In the genomic region with DNA sequence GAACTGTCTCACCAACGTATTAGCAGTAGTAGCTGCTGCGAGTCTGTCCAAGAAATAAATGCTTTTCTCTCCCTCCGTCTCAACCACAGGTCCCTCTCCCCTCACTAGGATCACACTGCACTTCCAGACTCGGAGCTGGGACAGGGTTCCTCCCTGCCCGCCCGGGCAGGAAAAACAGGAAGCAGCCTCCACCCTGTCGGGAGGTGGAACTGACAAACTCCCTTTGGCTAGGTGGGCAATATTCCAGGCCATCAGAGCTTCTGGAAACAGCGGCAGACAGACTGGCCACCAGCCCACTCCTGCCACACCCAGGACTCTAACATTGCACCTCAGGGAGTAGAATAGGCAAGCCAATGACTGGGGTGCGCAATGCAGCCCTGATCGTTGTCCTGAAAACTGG, we compare ENCODE assay signal across 8 mouse cellular contexts. TPM values are rescaled to one million over a fixed set of nuclear protein-coding genes. Genes with fewer than 3 reads are reported as not detected.
A peak's percentile ranks its signal among the peaks of the same experiment; 100 is the strongest.
DNase-seq lines count a peak whose midpoint lies in the region; ATAC-seq and TF ChIP-seq lines count a peak whose summit lies in the region.
"Had no signal": no experiment of that assay in that cellular context is flagged by ENCODE, and none has a peak within 500 bp of the region (broad histone marks: within the 10 kb centered on the region; RNA-seq: fewer than 3 reads in every experiment).

No protein-coding gene starts in this region.

- no peaks in the 10 kb centered on the region for H3K9me3 ChIP-seq in heart, postnatal 0 days (replicated peaks; ENCODE audit: control insufficient read depth, low read length)
- no peaks in the 10 kb centered on the region for H3K9me3 ChIP-seq in lung, postnatal 0 days (ENCODE audit: low read length)

- H3K4me1 ChIP-seq in heart, postnatal 0 days (ENCODE audit: control insufficient read depth, insufficient read depth): peaks cover 17% of the 10 kb centered on the region; the same call in 1 of the 2 replicates
- peaks cover 12% of the 10 kb centered on the region; the same call in 1 of the 2 replicates for H3K4me1 ChIP-seq in lung, postnatal 0 days (ENCODE audit: insufficient read depth, low read depth, low read length)

- no peaks in the 10 kb centered on the region for H3K27me3 ChIP-seq in heart, postnatal 0 days (ENCODE audit: control insufficient read depth, insufficient read depth, low read length)
- no peaks in the 10 kb centered on the region for H3K27me3 ChIP-seq in lung, postnatal 0 days (replicated peaks; ENCODE audit: insufficient read depth, low read length)

- H3K27ac ChIP-seq in heart, postnatal 0 days (ENCODE audit: low read depth): peak overlapping the region; percentile 72
- H3K27ac ChIP-seq in lung, postnatal 0 days (ENCODE audit: low read length): peak overlapping the region; percentile 84

- TF ChIP-seq EP300 in heart, postnatal 0 days (IDR thresholded peaks at IDR 0.05; ENCODE audit: low read depth): no peak
- TF ChIP-seq EP300 in lung, postnatal 0 days (IDR thresholded peaks at IDR 0.05): peak; percentile 87

- peak; percentile 66 for ATAC-seq in heart, postnatal 0 days (ENCODE audit: insufficient read depth, low read depth)
- ATAC-seq in lung, postnatal 0 days: peak; percentile 82

- H3K4me2 ChIP-seq in heart, postnatal 0 days (ENCODE audit: low read depth, low read length): 0 out of 2 replicates have a peak overlapping the region, but pooled peaks have one; percentile 16
- peak overlapping the region; percentile 8; the same call in 1 of the 2 replicates for H3K4me2 ChIP-seq in lung, postnatal 0 days (replicated peaks; ENCODE audit: low read depth, low read length)

- TF ChIP-seq CTCF in heart, postnatal 0 days (IDR thresholded peaks at IDR 0.05; ENCODE audit: low read depth): no peak
- TF ChIP-seq CTCF in lung, postnatal 0 days (IDR thresholded peaks at IDR 0.05): no peak; the same call in 1 of the 2 replicates

- DNase-seq in adipocyte (ENCODE audit: low spot score): peak; percentile 52
- peak; percentile 70 for DNase-seq in adrenal gland, postnatal 14 days
- peak; percentile 61 for DNase-seq in heart, postnatal 0 days (ENCODE audit: low spot score)
- DNase-seq in lung, postnatal 0 days (ENCODE audit: low spot score): peak; percentile 86
- DNase-seq in thymus, postnatal 36 days: no peak
- no peak for DNase-seq in embryo, embryonic 10.5 days (ENCODE audit: low spot score)
- DNase-seq in right cerebral cortex, adult 18-20 months: no peak

- no peak overlapping the region for H3K9ac ChIP-seq in heart, postnatal 0 days (replicated peaks; ENCODE audit: low read depth, low read length)
- H3K9ac ChIP-seq in lung, postnatal 0 days (replicated peaks; ENCODE audit: low read depth): no peak overlapping the region; the same call in 1 of the 2 replicates

- H3K4me3 ChIP-seq in heart, postnatal 0 days (ENCODE audit: low read depth, low read length): no peak overlapping the region
- no peak overlapping the region for H3K4me3 ChIP-seq in lung, postnatal 0 days (ENCODE audit: low read depth, low read length)

- 0 out of 2 replicates have a peak, but pooled peaks cover 3% of the 10 kb centered on the region for H3K36me3 ChIP-seq in heart, postnatal 0 days (replicated peaks; ENCODE audit: control insufficient read depth, insufficient read depth, low read length)
- H3K36me3 ChIP-seq in lung, postnatal 0 days (ENCODE audit: insufficient read depth, low read length): no peaks in the 10 kb centered on the region

- WGBS in heart, postnatal 0 days: 42% methylated on average over 10 of the region's 10 CpGs
- WGBS in lung, postnatal 0 days: 26% methylated on average over 10 of the region's 10 CpGs

RNA-seq across cellular contexts. Expression of gene Hip1, which starts 11.5 kb away (rescaled TPM):
- total RNA-seq in adrenal gland, postnatal 14 days (2021): 31.1 and 38.5 TPM in 2 replicates
- 41.0 and 47.2 TPM in 2 replicates for total RNA-seq in heart, postnatal 0 days (2014; rRNA removed; ENCODE audit: low replicate concordance)
- polyA plus RNA-seq in heart, postnatal 0 days (2015; fragmentation: Nextera tagmentation; extraction: Ambion mirVana): 9.8 and 10.1 TPM in 2 replicates
- 17.7 and 20.8 TPM in 2 replicates for polyA plus RNA-seq in lung, postnatal 0 days (2015; fragmentation: Nextera tagmentation; extraction: Ambion mirVana)

RNA-seq across cellular contexts. Expression of gene Ccl26, which starts 29.9 kb away (rescaled TPM):
- total RNA-seq in adrenal gland, postnatal 14 days (2021): not detected in 2 replicates
- total RNA-seq in heart, postnatal 0 days (2014; rRNA removed; ENCODE audit: low replicate concordance): not detected in 2 replicates
- not detected in 2 replicates for polyA plus RNA-seq in heart, postnatal 0 days (2015; fragmentation: Nextera tagmentation; extraction: Ambion mirVana)
- not detected in 2 replicates for polyA plus RNA-seq in lung, postnatal 0 days (2015; fragmentation: Nextera tagmentation; extraction: Ambion mirVana)
- polyA plus RNA-seq: neural tube, embryonic 11.5 days had no signal

RNA-seq across cellular contexts. Expression of gene Ccl24, which starts 39.4 kb away (rescaled TPM):
- 1.6 and 3.1 TPM in 2 replicates for total RNA-seq in adrenal gland, postnatal 14 days (2021)
- total RNA-seq in heart, postnatal 0 days (2014; rRNA removed; ENCODE audit: low replicate concordance): not detected in 2 replicates
- polyA plus RNA-seq in heart, postnatal 0 days (2015; fragmentation: Nextera tagmentation; extraction: Ambion mirVana): 0.45 and 0.82 TPM in 2 replicates
- polyA plus RNA-seq in lung, postnatal 0 days (2015; fragmentation: Nextera tagmentation; extraction: Ambion mirVana): 0.71 and 0.84 TPM in 2 replicates

Comparison
In these comparisons a context has a peak if more than half of its experiments do, and no peak if none do; other contexts are left out.
1. DNase-seq: peak in adipocyte (single experiment), adrenal gland, postnatal 14 days (single experiment), heart, postnatal 0 days (single experiment) and lung, postnatal 0 days (single experiment); none in thymus, postnatal 36 days (0 of 2), embryo, embryonic 10.5 days (single experiment) and right cerebral cortex, adult 18-20 months (single experiment).